Mouse (Mus musculus) intestine, postnatal 0 days (tissue): ENCODE results near the gene Micall1. TPM values are rescaled to one million over a fixed set of nuclear protein-coding genes. Genes with fewer than 3 reads are reported as not detected.

Experiments used
- ATAC-seq: fragments of 200-750 bp; cut with Nextera tagmentation; 2 replicates; pipeline ENCODE4 v1.8.0; 2017; ENCODE audit warnings: mild to moderate bottlenecking, moderate TSS enrichment, moderate library complexity
- H3K27ac ChIP-seq: fragments of 300-500 bp; sonication (generic); 2 replicates; pipeline ENCODE4 v1.5.1; 2014; ENCODE audit warnings: mild to moderate bottlenecking, low read depth, low read length, moderate library complexity
- H3K27me3 ChIP-seq: fragments of 300-500 bp; sonication (generic); replicated peaks from 2 replicates; pipeline ENCODE4 v1.6.1; 2014; ENCODE audit warnings: low read length, mixed read lengths; ENCODE audit not compliant: control insufficient read depth, insufficient read depth
- H3K36me3 ChIP-seq: fragments of 300-500 bp; sonication (generic); 2 replicates; pipeline ENCODE4 v1.6.1; 2014; ENCODE audit warnings: mild to moderate bottlenecking, moderate library complexity; ENCODE audit not compliant: control insufficient read depth, insufficient read depth
- H3K4me1 ChIP-seq: fragments of 300-500 bp; sonication (generic); replicated peaks from 2 replicates; pipeline ENCODE4 v1.6.1; 2014; ENCODE audit warnings: antibody characterized with exemption, low read length, mixed read lengths; ENCODE audit not compliant: control insufficient read depth, insufficient read depth
- H3K4me2 ChIP-seq: fragments of 300-500 bp; sonication (generic); replicated peaks from 2 replicates; pipeline ENCODE4 v1.6.1; 2014; ENCODE audit warnings: low read depth, mild to moderate bottlenecking, moderate library complexity
- H3K4me3 ChIP-seq: fragments of 300-500 bp; sonication (generic); 2 replicates; pipeline ENCODE4 v1.5.1; 2014; ENCODE audit warnings: low read depth, low read length
- H3K9ac ChIP-seq: fragments of 300-500 bp; sonication (generic); 2 replicates; pipeline ENCODE4 v1.6.1; 2014; ENCODE audit warnings: mild to moderate bottlenecking, low read depth, low read length
- H3K9me3 ChIP-seq: fragments of 300-500 bp; sonication (generic); 2 replicates; pipeline ENCODE4 v1.6.1; 2016; ENCODE audit warnings: mixed run types; ENCODE audit not compliant: control insufficient read depth
- CTCF ChIP-seq: sonication (generic); IDR thresholded peaks from 2 replicates; pipeline ENCODE4 v1.5.1; 2016; ENCODE audit warnings: low read depth, mild to moderate bottlenecking, control low read depth, antibody characterized with exemption, moderate library complexity
- WGBS: fragments of 180-500 bp; shearing (Covaris S2); extraction: QIAGEN DNeasy Blood & Tissue Kit; methylation state at CpG from one replicate; pipeline ENCODE4 v1.1.7; 2014; 5-methylcytosine and 5-hydroxymethylcytosine counted together
- polyA plus RNA-seq: library from polyadenylated mRNA; unstranded; fragments of >200 nt; fragmentation: Nextera tagmentation; extraction: Ambion mirVana; gene quantifications from 2 replicates; pipeline ENCODE4 v1.2.1, GENCODE M21; 2015

Gene Micall1
- polyA plus RNA-seq: 3.7 and 5.0 TPM in 2 replicates

DNA sequence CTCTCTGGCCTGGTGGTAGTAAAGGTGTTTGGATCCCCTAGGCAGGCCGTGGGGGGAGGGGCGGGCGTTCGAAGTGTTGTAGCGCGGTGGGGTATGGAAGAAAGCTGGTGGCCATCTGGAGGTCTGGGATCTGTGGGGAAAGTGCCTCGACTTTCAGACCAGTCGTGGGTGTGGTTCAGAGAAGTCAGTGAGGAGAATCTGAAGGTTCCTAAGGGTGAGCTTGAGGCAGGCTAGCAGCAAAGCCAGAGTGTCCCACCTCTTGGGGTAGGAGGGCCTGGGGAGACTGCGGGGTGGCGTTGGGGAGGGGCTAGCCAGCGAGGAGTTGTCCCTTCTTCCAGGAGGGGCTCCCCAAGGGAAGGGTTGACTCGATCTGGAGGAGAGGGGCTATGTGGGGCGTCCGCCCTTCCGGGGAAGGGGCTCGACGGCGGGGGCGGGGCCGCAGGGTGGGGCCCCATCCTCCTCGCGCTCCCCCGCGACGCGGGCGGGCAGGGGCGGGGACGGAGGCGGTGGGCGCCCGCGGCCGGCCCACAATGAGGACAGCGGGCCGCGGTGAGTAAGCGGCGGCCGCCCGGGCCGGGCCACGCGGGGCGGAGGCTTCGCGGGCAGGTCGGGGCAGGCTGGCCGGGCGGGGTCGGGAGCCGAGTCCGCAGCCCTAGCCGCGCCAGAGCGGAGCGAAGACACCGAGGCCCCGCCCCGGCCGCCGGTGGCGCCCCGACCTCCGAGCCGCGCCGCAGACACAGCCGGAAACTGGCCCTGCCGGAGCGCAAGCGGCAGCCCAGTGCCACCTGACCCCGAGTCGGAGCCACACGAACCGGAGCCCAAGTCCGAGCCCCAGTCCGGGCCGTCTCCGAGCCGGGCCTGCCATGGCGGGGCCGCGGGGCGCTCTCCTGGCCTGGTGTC is at the start of gene Micall1:
Gene Micall1 (plus strand): TSS at position 478 of the 900 bp plus-strand sequence.
- peaks cover 4% of the 10 kb centered on the region; the same call in 1 of the 2 replicates for H3K36me3 ChIP-seq
- H3K4me2 ChIP-seq: peak within 1 kb of the TSS; percentile 96
- 0 out of 2 replicates have a peak, but pooled peaks have one; percentile 5 for TF ChIP-seq CTCF
- peak; percentile 76 for ATAC-seq
- no peaks in the 10 kb centered on the region for H3K9me3 ChIP-seq
- peak within 1 kb of the TSS; percentile 75 for H3K4me3 ChIP-seq
- H3K27ac ChIP-seq: peak within 1 kb of the TSS; percentile 84
- no peaks in the 10 kb centered on the region for H3K27me3 ChIP-seq
- H3K9ac ChIP-seq: peak within 1 kb of the TSS; percentile 89
- under 1% methylated on average over 67 of the region's 85 CpGs for WGBS
- peaks cover 14% of the 10 kb centered on the region; the same call in 1 of the 2 replicates for H3K4me1 ChIP-seq

DNA sequence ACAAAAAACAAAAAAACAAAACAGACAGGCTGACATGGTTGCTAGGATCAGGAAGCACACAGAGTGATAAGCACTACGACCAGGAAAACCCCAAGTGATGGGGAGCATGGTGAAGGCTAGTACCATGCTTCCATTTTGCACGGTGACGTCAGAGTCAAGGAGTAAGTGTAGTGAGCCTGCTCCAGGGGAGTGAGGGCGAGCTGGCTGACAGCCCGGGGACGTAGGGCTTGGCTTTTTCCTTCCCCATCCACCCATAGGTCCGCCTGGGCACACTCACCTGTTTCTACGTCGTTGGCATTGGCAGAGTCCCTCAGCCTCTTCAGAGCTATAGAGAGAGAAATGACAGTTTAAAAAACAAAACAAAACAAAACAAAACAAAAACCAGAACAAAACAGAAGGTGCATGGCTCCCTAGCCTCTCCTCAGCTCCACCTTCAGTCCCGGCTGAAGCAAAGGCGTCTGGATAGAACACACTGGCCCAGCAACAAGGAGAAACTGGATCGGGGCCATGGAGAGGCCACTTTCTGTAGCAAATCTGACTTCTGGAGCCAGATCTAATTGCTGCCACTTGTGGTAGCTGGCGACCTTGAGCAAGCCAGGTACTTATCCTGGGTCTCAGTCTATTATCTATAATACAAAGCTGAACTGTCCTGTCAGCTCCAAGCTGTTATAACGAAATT is 47.7 kb upstream of the Micall1 start:
- no peak for ATAC-seq
- H3K4me2 ChIP-seq: peak overlapping the region; percentile 86; the same call in 1 of the 2 replicates
- WGBS: 72% methylated on average over 14 of the region's 14 CpGs
- H3K36me3 ChIP-seq: peaks cover 49% of the 10 kb centered on the region
- no peak overlapping the region for H3K27ac ChIP-seq
- no peaks in the 10 kb centered on the region for H3K27me3 ChIP-seq
- H3K9me3 ChIP-seq: no peaks in the 10 kb centered on the region
- no peak overlapping the region for H3K4me3 ChIP-seq
- peaks cover 4% of the 10 kb centered on the region; the same call in 1 of the 2 replicates for H3K4me1 ChIP-seq
- TF ChIP-seq CTCF: no peak
- H3K9ac ChIP-seq: no peak overlapping the region

DNA sequence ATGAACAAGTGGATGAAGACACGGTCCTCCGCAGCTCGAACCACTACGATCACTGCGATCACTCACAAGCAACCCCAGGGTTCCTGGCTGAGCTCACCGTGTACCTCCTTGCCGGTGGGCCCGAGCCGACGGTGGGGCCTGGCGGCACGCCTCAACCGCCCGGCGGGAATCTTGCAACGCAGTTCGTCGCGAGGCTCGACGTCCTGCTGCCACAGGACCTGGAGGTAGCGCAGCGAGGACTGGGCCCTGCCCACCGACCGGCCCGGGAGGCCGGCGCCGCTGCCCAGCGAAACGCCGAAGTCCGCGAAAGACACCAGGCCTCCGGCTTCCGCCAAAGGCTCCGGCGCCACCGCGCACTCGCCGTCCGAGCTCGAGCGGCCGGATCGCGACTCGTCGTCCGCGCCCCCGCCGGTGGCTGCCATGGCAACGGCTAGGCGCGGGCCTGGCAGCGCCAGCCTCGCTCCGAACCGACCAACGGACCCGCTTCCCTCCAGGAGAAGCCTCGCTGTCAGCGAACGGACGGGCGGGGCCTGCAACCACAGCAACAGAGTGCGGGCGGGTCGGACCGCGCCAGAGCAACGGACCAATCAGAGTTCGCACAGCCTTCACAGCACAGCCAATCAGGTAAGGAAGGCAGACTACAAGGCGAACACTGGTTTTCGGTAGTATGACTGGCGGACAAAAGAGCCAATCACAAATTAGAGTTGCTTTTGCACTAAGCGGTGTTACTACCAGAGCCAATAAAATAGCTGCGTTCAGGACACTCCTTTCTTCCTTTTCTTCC is 46.1 kb upstream of the Micall1 start, which contains the start of gene Ankrd54:
Gene Ankrd54 (minus strand): TSS at position 518 of the 784 bp plus-strand sequence.
- peak within 1 kb of the TSS; percentile 87 for H3K9ac ChIP-seq
- peaks cover 4% of the 10 kb centered on the region; the same call in 1 of the 2 replicates for H3K4me1 ChIP-seq
- H3K36me3 ChIP-seq: peaks cover 33% of the 10 kb centered on the region
- peak within 1 kb of the TSS; percentile 86 for H3K4me2 ChIP-seq
- ATAC-seq: peak; percentile 99
- no peaks in the 10 kb centered on the region for H3K9me3 ChIP-seq
- under 1% methylated on average over 79 of the region's 80 CpGs for WGBS
- peak within 1 kb of the TSS; percentile 83 for H3K27ac ChIP-seq
- TF ChIP-seq CTCF: no peak
- no peaks in the 10 kb centered on the region for H3K27me3 ChIP-seq
- peak within 1 kb of the TSS; percentile 90 for H3K4me3 ChIP-seq

DNA sequence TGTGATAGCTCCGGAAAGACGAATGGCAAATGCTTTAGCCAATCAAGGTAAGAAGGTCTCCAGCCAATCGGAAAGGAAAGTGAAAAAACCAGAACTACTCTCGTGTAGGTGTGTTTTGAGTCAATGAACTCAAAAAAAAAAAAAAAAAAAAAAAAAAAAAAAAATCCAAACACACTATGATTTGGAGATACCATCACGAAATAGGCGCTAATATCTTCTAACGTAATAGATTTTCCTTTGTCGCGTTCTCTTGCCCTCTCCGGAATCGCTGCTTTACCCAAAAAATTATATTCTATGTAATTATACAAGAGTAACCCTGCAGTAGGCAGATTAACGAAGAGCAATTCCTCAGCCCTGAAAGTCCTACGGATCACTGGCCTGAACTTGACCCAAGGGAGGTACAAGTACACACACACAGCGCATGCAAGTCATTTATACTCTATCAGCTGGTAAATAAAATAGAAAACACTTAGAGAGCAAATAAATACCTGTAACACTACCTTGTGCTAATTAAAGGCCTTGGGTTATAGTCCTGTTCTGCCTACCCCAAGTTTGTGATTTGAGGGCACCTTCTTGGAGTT is 45.4 kb upstream of the Micall1 start:
- ATAC-seq: no peak
- TF ChIP-seq CTCF: no peak
- Histone ChIP-seq H3K4me2 (peak overlapping the region; percentile 54), H3K27ac (no peak overlapping the region), H3K4me1 (peaks cover 9% of the 10 kb centered on the region), H3K4me3 (peak overlapping the region; percentile 9; the same call in 1 of the 2 replicates), H3K36me3 (peaks cover 27% of the 10 kb centered on the region), H3K9me3 (no peaks in the 10 kb centered on the region), H3K9ac (no peak overlapping the region), H3K27me3 (no peaks in the 10 kb centered on the region)
- 7% methylated on average over 14 of the region's 14 CpGs for WGBS

DNA sequence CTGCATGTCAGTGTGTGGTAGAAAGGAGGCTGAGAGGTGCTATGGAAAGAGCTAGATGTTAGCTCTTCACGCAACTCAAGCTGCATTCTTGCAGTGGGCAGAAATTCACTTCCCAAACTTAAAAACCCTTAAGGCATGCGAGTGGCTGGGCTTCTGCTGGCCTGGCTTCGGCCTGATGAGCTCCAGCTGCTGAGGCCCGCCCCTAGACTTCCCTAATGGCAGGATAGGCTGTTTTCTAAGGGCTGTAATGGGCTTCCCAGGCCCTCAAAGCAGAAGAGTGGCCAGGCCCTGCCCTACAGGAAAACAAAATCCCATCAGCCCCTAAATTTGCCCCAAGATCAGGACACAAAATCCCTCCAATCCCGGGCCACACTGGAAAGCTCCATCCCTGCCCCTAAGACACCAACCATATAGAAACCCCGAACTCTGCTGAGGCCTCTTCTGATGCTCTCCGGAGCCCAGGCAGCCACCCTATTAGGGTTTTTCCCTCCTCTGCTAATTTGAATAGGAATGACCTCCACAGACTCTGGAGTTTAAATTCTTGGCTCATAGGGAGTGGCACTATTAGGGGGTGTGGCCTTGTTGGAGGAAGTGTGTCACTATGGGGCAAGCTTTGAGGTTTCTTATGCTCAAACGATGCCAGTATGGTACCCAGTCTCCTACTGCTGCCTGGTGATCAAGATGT is 43.5 kb upstream of the Micall1 start:
- H3K36me3 ChIP-seq: peaks cover 7% of the 10 kb centered on the region
- H3K4me3 ChIP-seq: no peak overlapping the region
- no peaks in the 10 kb centered on the region for H3K9me3 ChIP-seq
- no peak overlapping the region for H3K27ac ChIP-seq
- WGBS: 48% methylated on average over 8 of the region's 8 CpGs
- H3K4me1 ChIP-seq: peaks cover 9% of the 10 kb centered on the region
- no peaks in the 10 kb centered on the region for H3K27me3 ChIP-seq
- TF ChIP-seq CTCF: no peak
- no peak overlapping the region for H3K4me2 ChIP-seq
- H3K9ac ChIP-seq: no peak overlapping the region
- no peak for ATAC-seq
